Mouse (Mus musculus): ENCODE measurements at regions not wholly inside any gene's neighbourhood (a gene's known extent, or its start where the extent isn't known, plus 50 kb on each side); places are given as distances from the start of the nearest gene placed in this dataset.

DNA sequence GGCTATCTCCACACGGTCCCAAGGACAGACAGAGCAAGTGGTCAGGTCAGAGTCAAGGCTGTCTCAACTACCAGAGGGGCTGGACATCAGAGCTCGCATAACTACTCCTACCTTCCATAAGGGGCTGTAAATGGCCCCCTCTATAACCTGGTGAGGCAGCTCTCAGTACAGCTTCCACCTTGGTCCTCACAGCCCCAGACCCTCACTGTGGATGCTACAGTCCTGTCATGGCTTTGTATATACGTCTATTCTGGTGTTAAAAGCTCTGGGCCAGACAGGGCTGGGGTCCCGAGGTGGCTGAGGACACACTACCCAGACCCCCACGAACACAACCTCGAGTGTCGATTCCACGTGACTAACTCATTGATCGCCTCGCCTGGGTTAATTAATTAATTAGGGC lies 94.0 kb upstream of the Nkx1-1 start:
- TF ChIP-seq CTCF (IDR thresholded peaks at IDR 0.05; ENCODE audit: borderline replicate concordance, control insufficient read depth, extremely low read depth, insufficient read depth, low read length, poor library complexity) (no peak), POLR2A (IDR thresholded peaks at IDR 0.05; ENCODE audit: control insufficient read depth, extremely low read depth, insufficient read depth, low read length, poor library complexity) (no peak)

Data from thymus, adult 2 months (tissue).